Comparison of ENCODE assay signal across 7 mouse cellular contexts in genomic region chr5:135107521-135108501, GRCm38 (mm10). TPM values are rescaled to one million over a fixed set of nuclear protein-coding genes. Genes with fewer than 3 reads are reported as not detected.
DNase-seq lines count a peak whose midpoint lies in the region; ATAC-seq lines count a peak whose summit lies in the region.

No protein-coding gene starts in this region.

- no peak for ATAC-seq in midbrain, embryonic 15.5 days (replicated peaks)

- H3K27me3 ChIP-seq in midbrain, embryonic 15.5 days (replicated peaks): peaks cover 50% of the 10 kb centered on the region

- H3K36me3 ChIP-seq in midbrain, embryonic 15.5 days (replicated peaks): no peaks in the 10 kb centered on the region

- H3K9me3 ChIP-seq in midbrain, embryonic 15.5 days: no peaks in the 10 kb centered on the region

- WGBS in midbrain, embryonic 15.5 days: 12% methylated on average over 40 of the region's 40 CpGs

- H3K9ac ChIP-seq in midbrain, embryonic 15.5 days: no peak overlapping the region

- peaks cover 14% of the 10 kb centered on the region for H3K4me1 ChIP-seq in midbrain, embryonic 15.5 days

- H3K4me2 ChIP-seq in midbrain, embryonic 15.5 days: peak overlapping the region; percentile 80

- peak; percentile 91 for DNase-seq in adrenal gland, adult 2 months
- peak; percentile 45 to 52 for DNase-seq in cerebellum, postnatal 36 days
- DNase-seq in gastrocnemius, postnatal 36 days: peak; percentile 72 to 86
- peak; percentile 72 for DNase-seq in induced T-regulatory cell, adult 2 months (ENCODE audit: low read depth)
- DNase-seq in liver: peak; percentile 66
- DNase-seq in spleen, postnatal 10 days (ENCODE audit: low spot score in 2 of 2): peak; percentile 10 to 53

- no peak overlapping the region for H3K27ac ChIP-seq in midbrain, embryonic 15.5 days

- H3K4me3 ChIP-seq in midbrain, embryonic 15.5 days: peak overlapping the region; percentile 45

- intact Hi-C loops in gastrocnemius, postnatal 36 days (cut with DNase I): no loop called here

RNA-seq across cellular contexts. Expression of gene Mlxipl, which starts 18.1 kb away (rescaled TPM):
- 10 to 100 TPM; 49.2 to 91.7 TPM for total RNA-seq in adrenal gland, adult 2 months (2021)
- polyA plus RNA-seq in adrenal gland, adult 2 months (2012; rRNA removed): 127 and 165 TPM in 2 replicates
- 10 to 100 TPM; 62.4 to 79.9 TPM for total RNA-seq in gastrocnemius, postnatal 36 days (2021)
- polyA plus RNA-seq in midbrain, embryonic 15.5 days (2015; fragmentation: Nextera tagmentation; extraction: Ambion mirVana): 0.81 and 0.91 TPM in 2 replicates

RNA-seq across cellular contexts. Expression of gene Vps37d, which starts 29.7 kb away (rescaled TPM):
- 1 to 10 TPM; 1.4 to 4.5 TPM for total RNA-seq in adrenal gland, adult 2 months (2021)
- polyA plus RNA-seq in adrenal gland, adult 2 months (2012; rRNA removed): 7.4 and 9.7 TPM in 2 replicates
- under 1 TPM; 0.33 to 0.49 TPM for total RNA-seq in gastrocnemius, postnatal 36 days (2021)
- polyA plus RNA-seq in midbrain, embryonic 15.5 days (2015; fragmentation: Nextera tagmentation; extraction: Ambion mirVana): 39.5 and 47.8 TPM in 2 replicates

RNA-seq across cellular contexts. Expression of gene Tbl2, which starts 41.6 kb away (rescaled TPM):
- total RNA-seq in adrenal gland, adult 2 months (2021): 10 to 100 TPM; 22.7 to 35.9 TPM
- polyA plus RNA-seq in adrenal gland, adult 2 months (2012; rRNA removed): 8.7 and 9.2 TPM in 2 replicates
- 1 to 10 TPM; 9.7 to 9.8 TPM for total RNA-seq in gastrocnemius, postnatal 36 days (2021)
- polyA plus RNA-seq in midbrain, embryonic 15.5 days (2015; fragmentation: Nextera tagmentation; extraction: Ambion mirVana): 13.2 and 13.4 TPM in 2 replicates

RNA-seq across cellular contexts. Expression of gene Bud23, which starts 43.1 kb away (rescaled TPM):
- 10 to 100 TPM; 46.3 to 62.4 TPM for total RNA-seq in adrenal gland, adult 2 months (2021)
- polyA plus RNA-seq in adrenal gland, adult 2 months (2012; rRNA removed): 62.8 and 65.6 TPM in 2 replicates
- 10 to 100 TPM; 26.9 to 30.0 TPM for total RNA-seq in gastrocnemius, postnatal 36 days (2021)
- 78.1 and 82.5 TPM in 2 replicates for polyA plus RNA-seq in midbrain, embryonic 15.5 days (2015; fragmentation: Nextera tagmentation; extraction: Ambion mirVana)

RNA-seq across cellular contexts. Expression of gene Dnajc30, which starts 43.8 kb away (rescaled TPM):
- 10 to 100 TPM; 30.7 to 43.3 TPM for total RNA-seq in adrenal gland, adult 2 months (2021)
- 85.4 and 105 TPM in 2 replicates for polyA plus RNA-seq in adrenal gland, adult 2 months (2012; rRNA removed)
- 10 to 100 TPM; 25.4 to 27.3 TPM for total RNA-seq in gastrocnemius, postnatal 36 days (2021)
- polyA plus RNA-seq in midbrain, embryonic 15.5 days (2015; fragmentation: Nextera tagmentation; extraction: Ambion mirVana): 43.4 and 47.8 TPM in 2 replicates

Comparison
In these comparisons a context has a peak if more than half of its experiments do, and no peak if none do; other contexts are left out.
1. DNase-seq: peak in every context shown above with its lines; median percentile 91 in adrenal gland, adult 2 months; 79 in gastrocnemius, postnatal 36 days; 72 in induced T-regulatory cell, adult 2 months; 66 in liver; 48 in cerebellum, postnatal 36 days; 32 in spleen, postnatal 10 days.